Mouse (Mus musculus) embryonic facial prominence, embryonic 12.5 days (tissue): ENCODE data around the gene Ldlrad1. TPM values are rescaled to one million over a fixed set of nuclear protein-coding genes. Genes with fewer than 3 reads are reported as not detected.

Source experiments
- ATAC-seq: fragments of 200-750 bp; cut with Nextera tagmentation; 2 replicates; pipeline ENCODE4 v1.8.0; 2017; ENCODE audit not compliant: insufficient number of reproducible peaks, insufficient read depth, low FRiP score, low TSS enrichment
- H3K27ac ChIP-seq: fragments of 300-500 bp; sonication (generic); 2 replicates; pipeline ENCODE4 v1.5.1; 2016; ENCODE audit warnings: mild to moderate bottlenecking
- H3K27me3 ChIP-seq: fragments of 300-500 bp; sonication (generic); 2 replicates; pipeline ENCODE4 v1.6.1; 2016; ENCODE audit warnings: mild to moderate bottlenecking, moderate library complexity
- H3K36me3 ChIP-seq: fragments of 300-500 bp; sonication (generic); 2 replicates; pipeline ENCODE4 v1.6.1; 2016; ENCODE audit warnings: mild to moderate bottlenecking
- H3K4me1 ChIP-seq: fragments of 300-500 bp; sonication (generic); 2 replicates; pipeline ENCODE4 v1.6.1; 2016
- H3K4me2 ChIP-seq: fragments of 300-500 bp; sonication (generic); replicated peaks from 2 replicates; pipeline ENCODE4 v1.6.1; 2016; ENCODE audit warnings: mild to moderate bottlenecking, moderate library complexity
- H3K4me3 ChIP-seq: fragments of 300-500 bp; sonication (generic); 2 replicates; pipeline ENCODE4 v1.5.1; 2016; ENCODE audit warnings: mild to moderate bottlenecking
- H3K9ac ChIP-seq: fragments of 300-500 bp; sonication (generic); 2 replicates; pipeline ENCODE4 v1.6.1; 2016; ENCODE audit warnings: mild to moderate bottlenecking, moderate library complexity
- H3K9me3 ChIP-seq: fragments of 300-500 bp; sonication (generic); 2 replicates; pipeline ENCODE4 v1.6.1; 2016; ENCODE audit warnings: mild to moderate bottlenecking, moderate library complexity
- WGBS: fragments of 180-500 bp; shearing (Covaris S2); methylation state at CpG from one replicate; pipeline ENCODE4 v1.1.7; 2016; 5-methylcytosine and 5-hydroxymethylcytosine counted together
- polyA plus RNA-seq: library from polyadenylated mRNA; unstranded; fragments of >200 nt; fragmentation: Nextera tagmentation; extraction: Ambion mirVana; gene quantifications from 2 replicates; pipeline ENCODE4 v1.2.1, GENCODE M21; 2016

Ldlrad1 gene
- polyA plus RNA-seq, 1 experiment from 2014 or later, result not detected

DNA sequence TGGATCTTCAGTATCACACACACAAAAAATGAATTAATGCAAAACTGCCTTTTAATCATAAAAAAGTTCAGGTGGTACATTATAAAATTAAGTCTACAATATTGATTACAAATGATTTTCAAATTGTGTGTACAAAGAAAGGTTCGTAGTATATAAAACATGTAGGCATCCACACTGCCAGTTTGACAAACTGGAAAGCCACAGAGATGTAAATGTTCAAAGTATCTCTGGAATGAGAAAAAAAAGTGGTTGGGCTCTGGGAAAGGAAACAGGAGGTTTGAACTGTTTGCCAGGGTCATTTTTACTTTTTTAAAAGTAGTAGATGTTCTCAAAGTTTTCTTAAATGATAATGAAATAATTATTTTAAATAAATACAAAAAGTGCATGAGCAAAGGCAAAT lies 37.1 kb downstream of the Ldlrad1 start:
- Histone ChIP-seq H3K27ac (no peak overlapping the region), H3K36me3 (peaks cover 31% of the 10 kb centered on the region), H3K4me2 (no peak overlapping the region), H3K9me3 (no peaks in the 10 kb centered on the region), H3K27me3 (no peaks in the 10 kb centered on the region), H3K4me1 (peaks cover 8% of the 10 kb centered on the region), H3K4me3 (no peak overlapping the region), H3K9ac (no peak overlapping the region)
- WGBS, result 73% methylated on average over 1 of the region's 1 CpGs
- no peak for ATAC-seq

DNA sequence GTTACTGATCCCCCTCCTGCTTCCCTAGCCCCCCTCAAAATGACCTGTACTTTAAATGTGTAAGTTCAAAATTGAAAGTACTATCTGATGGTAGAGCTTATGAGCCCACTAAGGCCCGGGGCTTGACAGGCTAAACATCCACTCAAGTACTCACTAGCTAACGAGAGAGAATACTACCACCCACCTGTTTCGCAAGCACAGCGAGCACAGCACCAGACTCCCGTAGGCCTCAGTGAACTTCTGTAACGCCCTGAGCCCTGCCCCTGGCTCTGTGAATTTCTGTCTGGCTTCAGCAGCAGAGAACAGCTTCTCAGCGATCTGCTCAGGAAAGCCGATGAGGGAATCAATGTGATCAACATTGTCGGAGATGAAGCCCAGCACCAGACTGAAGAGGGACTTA lies 38.1 kb downstream of the Ldlrad1 start:
- no peak for ATAC-seq
- H3K4me1 ChIP-seq, result peaks cover 15% of the 10 kb centered on the region

DNA sequence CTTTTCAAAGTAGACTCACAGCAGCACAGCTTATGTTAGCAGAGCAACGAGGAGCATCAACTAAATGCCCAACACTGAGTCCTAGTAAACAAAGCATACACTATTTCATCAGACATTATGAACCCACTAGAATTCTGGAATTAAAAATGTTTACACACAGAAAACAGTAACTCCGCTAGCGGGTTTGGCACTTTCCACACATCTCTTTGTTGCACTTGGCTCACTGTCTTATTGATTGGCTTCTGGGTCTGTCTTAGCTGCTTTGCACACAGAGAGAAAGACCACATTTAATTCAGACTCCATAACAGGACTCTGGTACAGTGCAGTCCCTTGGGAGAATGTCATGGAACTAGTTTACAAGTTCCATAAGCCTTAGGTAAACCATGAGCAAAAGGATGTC lies 39.1 kb downstream of the Ldlrad1 start:
- H3K4me1 ChIP-seq, result peaks cover 15% of the 10 kb centered on the region
- H3K9ac ChIP-seq, result no peak overlapping the region
- no peaks in the 10 kb centered on the region for H3K9me3 ChIP-seq
- no peaks in the 10 kb centered on the region for H3K27me3 ChIP-seq
- 93% methylated on average over 3 of the region's 3 CpGs for WGBS
- H3K27ac ChIP-seq, result no peak overlapping the region
- peaks cover 14% of the 10 kb centered on the region for H3K36me3 ChIP-seq
- H3K4me3 ChIP-seq, result no peak overlapping the region
- H3K4me2 ChIP-seq, result no peak overlapping the region
- ATAC-seq, result no peak

More for the DNA sequence above, 38.1 kb downstream of the Ldlrad1 start:
- Histone ChIP-seq H3K27me3 (no peaks in the 10 kb centered on the region), H3K4me2 (no peak overlapping the region), H3K9ac (no peak overlapping the region), H3K9me3 (no peaks in the 10 kb centered on the region), H3K4me3 (no peak overlapping the region), H3K36me3 (peaks cover 20% of the 10 kb centered on the region), H3K27ac (no peak overlapping the region)
- 82% methylated on average over 9 of the region's 9 CpGs for WGBS

DNA sequence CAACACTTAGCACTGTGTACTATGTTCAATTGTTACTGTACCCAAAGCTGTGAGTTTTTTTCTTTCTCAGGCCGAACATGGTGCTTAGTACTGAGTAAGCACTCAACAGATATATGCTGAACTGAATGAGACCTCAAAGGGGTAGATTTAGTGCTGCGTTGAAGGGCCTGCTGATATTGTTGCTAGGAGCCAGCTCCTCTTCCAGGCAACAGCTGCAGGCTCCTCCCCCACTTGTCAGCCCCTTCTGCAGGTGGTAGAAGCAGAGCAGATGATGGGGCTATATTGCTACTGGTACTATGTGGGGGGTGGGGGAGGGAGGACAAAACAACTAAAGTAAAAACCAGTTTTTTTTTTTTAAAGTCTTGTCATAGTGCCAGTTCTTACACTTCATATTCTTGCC lies 40.5 kb downstream of the Ldlrad1 start:
- H3K27ac ChIP-seq, result no peak overlapping the region
- H3K4me3 ChIP-seq, result no peak overlapping the region
- no peak overlapping the region for H3K4me2 ChIP-seq
- ATAC-seq, result no peak
- H3K36me3 ChIP-seq, result peaks cover 9% of the 10 kb centered on the region; the same call in 1 of the 2 replicates
- WGBS, result 81% methylated on average over 2 of the region's 2 CpGs
- no peaks in the 10 kb centered on the region for H3K27me3 ChIP-seq
- no peaks in the 10 kb centered on the region for H3K9me3 ChIP-seq
- H3K9ac ChIP-seq, result no peak overlapping the region
- peaks cover 15% of the 10 kb centered on the region for H3K4me1 ChIP-seq

DNA sequence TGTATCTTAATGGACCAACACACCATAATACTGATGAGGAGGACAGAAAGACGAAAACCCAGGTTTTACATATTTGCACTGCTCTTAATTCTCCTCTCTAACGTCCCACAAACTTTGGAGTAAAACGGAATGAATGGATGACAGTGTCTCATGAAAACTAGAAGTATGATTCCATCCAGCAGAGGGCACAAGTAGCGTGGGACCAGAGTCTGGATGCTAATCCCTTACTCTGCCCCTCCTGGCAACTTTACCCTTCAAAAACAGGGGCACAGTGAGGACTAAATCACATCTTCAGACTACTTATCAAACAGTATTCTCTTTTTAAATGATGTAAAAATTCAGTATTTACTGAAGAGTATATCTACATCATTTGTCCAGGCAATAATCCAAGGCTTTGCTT lies 41.5 kb downstream of the Ldlrad1 start:
- Histone ChIP-seq H3K27ac (no peak overlapping the region), H3K4me1 (peaks cover 11% of the 10 kb centered on the region), H3K9me3 (no peaks in the 10 kb centered on the region), H3K36me3 (0 out of 2 replicates have a peak, but pooled peaks cover 5% of the 10 kb centered on the region), H3K9ac (no peak overlapping the region), H3K4me3 (no peak overlapping the region), H3K27me3 (no peaks in the 10 kb centered on the region), H3K4me2 (no peak overlapping the region)
- no peak for ATAC-seq
- WGBS, result 24% methylated on average over 4 of the region's 4 CpGs

DNA sequence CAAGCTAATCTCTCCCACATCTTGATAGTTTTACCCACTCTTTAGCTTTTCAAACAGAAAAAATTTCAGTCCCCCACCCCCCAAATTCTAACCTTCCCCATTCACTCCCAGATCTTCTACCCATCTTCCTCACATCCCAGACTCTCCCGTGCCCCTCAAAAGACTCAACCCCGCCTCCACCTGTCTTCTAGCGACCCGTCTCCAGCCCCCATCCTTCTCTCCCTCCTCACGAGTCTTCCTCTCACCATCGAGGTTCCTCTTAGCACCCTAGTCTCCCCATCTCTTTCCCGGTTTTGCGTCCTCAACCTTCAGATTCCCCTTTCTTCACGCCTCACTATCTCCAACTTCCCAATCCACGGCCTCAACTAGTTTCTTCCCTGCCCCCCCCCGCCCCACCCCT lies 43.5 kb downstream of the Ldlrad1 start:
- Histone ChIP-seq H3K4me2 (peak overlapping the region; percentile 69), H3K4me1 (peaks cover 8% of the 10 kb centered on the region), H3K9me3 (no peaks in the 10 kb centered on the region), H3K4me3 (peak overlapping the region; percentile 86), H3K27me3 (no peaks in the 10 kb centered on the region), H3K9ac (peak overlapping the region; percentile 52), H3K36me3 (no peaks in the 10 kb centered on the region), H3K27ac (0 out of 2 replicates have a peak overlapping the region, but pooled peaks have one; percentile 70)
- 0% methylated on average over 11 of the region's 11 CpGs for WGBS
- no peak for ATAC-seq

DNA sequence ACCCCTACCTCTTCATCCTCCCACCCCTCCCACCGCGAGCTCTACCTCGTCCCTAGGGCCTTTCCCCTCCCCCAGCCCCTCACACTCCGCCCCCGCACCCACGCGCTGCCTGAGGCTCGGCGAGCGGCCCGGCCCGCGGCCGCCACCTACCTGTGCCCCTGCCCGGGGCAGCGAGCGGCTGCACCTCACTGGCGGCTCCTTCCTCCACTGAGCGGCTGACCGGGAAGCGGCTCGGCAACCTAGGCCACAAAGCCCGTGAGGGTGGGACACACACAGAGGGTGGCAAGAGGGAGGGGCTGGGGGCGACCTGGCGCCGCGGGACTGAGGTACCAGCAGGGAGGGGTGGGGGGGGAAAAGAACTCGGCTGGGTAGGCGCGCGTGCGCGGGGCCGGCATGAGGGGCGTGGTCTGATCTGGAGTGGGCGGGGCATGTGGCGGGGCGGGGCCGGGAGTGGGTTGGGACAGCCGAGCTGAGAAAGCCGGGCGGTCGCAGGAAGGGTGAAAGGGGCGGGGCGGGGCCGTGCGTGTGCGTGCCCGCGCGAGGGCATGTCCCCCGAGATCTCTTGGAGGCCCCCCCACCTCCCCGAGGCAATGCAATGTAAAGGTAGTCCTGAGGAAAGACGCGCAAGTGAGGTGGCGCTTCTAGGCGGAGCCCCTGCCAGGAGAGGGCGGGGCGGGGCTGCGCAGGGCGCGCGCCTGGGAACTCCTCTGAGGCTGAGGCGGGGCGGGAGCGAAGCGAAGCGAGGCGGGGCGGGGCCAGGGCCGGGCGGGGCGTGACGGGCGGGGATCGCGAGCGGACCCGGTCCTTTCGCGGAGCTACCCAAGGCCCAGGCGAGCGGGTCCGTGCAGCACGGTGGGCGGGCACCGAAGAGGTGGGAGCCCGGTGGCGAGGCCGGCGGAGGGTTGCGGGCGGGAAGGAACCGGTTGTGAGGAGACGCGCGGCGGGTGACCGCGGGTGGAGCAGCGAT lies 44.4 kb downstream of the Ldlrad1 start, which contains the start of the genes Lrrc42 and Hspb11:
Gene Lrrc42 (minus strand): TSS at position 408 of the 967 bp plus-strand sequence.
Gene Hspb11 (plus strand): TSS at position 469 of the 967 bp plus-strand sequence.
- Histone ChIP-seq H3K9me3 (no peaks in the 10 kb centered on the region), H3K36me3 (no peaks in the 10 kb centered on the region), H3K27me3 (no peaks in the 10 kb centered on the region), H3K27ac (peak within 1 kb of the TSS; percentile 70), H3K9ac (peak within 1 kb of the TSS; percentile 52), H3K4me3 (peak within 1 kb of the TSS; percentile 86), H3K4me1 (peaks cover 8% of the 10 kb centered on the region), H3K4me2 (peak within 1 kb of the TSS; percentile 69)
- ATAC-seq, result peak; percentile 96
- under 1% methylated on average over 88 of the region's 101 CpGs for WGBS

DNA sequence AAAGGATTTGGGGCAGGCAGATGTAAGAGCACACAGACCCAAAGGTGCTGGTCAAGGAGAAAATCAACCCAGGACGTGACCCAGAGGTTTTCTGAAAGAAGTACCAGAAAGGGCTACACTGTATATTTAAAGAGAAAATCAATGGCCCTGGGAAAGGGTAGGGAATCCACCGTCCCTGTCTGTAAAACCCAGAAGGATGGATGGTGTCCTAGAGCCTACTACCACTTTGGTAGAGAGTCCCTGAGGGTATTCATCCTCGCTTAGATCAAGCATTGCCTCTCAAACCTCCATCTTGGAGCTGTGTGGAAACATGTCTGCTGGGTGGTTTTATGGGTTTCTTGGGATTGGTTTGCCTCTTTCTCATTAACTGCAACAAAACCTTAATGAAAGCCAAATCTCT lies 45.4 kb downstream of the Ldlrad1 start:
- WGBS, result 15% methylated on average over 3 of the region's 3 CpGs
- no peak for ATAC-seq
- H3K9ac ChIP-seq, result peak overlapping the region; percentile 52

DNA sequence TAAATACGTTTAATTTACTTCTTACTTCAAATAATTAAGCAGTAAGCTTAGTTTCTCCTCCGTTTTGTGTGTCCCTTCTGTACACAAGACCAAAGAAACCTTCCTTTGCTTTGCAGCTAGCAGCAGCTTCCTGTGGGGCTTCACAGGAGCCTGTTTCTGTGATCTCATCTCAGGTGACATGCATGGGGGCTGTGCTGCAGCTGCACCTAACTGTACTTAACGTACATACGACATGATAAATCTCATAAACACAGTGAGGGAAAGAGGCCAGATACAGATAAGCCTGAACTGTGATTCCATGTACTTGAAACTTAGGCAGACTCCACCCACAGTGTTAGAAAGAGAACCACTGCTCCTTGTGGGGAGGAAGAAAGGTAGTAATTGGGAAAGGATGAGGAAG lies 51.0 kb downstream of the Ldlrad1 start:
- Histone ChIP-seq H3K4me3 (no peak overlapping the region), H3K27ac (no peak overlapping the region), H3K9me3 (no peaks in the 10 kb centered on the region), H3K4me1 (0 out of 2 replicates have a peak, but pooled peaks cover 5% of the 10 kb centered on the region), H3K27me3 (no peaks in the 10 kb centered on the region), H3K4me2 (no peak overlapping the region), H3K9ac (no peak overlapping the region), H3K36me3 (peaks cover 5% of the 10 kb centered on the region; the same call in 1 of the 2 replicates)
- no peak for ATAC-seq
- WGBS, result 58% methylated on average over 4 of the region's 4 CpGs

More for the DNA sequence above, 45.4 kb downstream of the Ldlrad1 start:
- Histone ChIP-seq H3K36me3 (no peaks in the 10 kb centered on the region), H3K27me3 (no peaks in the 10 kb centered on the region), H3K4me3 (peak overlapping the region; percentile 86), H3K27ac (0 out of 2 replicates have a peak overlapping the region, but pooled peaks have one; percentile 2), H3K9me3 (no peaks in the 10 kb centered on the region), H3K4me1 (peaks cover 8% of the 10 kb centered on the region), H3K4me2 (peak overlapping the region; percentile 69)

Other genes starting within 250 kb of the Ldlrad1 start
- gene Mrpl37, start 142.3 kb upstream of the Ldlrad1 start, polyA plus RNA-seq, result 96.9 and 100 TPM in 2 replicates
- gene Cyb5rl, start 142.2 kb upstream of the Ldlrad1 start, polyA plus RNA-seq, result 4.6 and 5.9 TPM in 2 replicates
- gene Cdcp2, start 112.3 kb upstream of the Ldlrad1 start, polyA plus RNA-seq, result 0.08 TPM in 2 replicates
- gene Tmem59, start 30.8 kb upstream of the Ldlrad1 start, polyA plus RNA-seq, result 374 and 383 TPM in 2 replicates
- 23.1 and 24.7 TPM in 2 replicates for gene Tceanc2, start 30.1 kb upstream of the Ldlrad1 start, polyA plus RNA-seq
- 92.2 and 97.5 TPM in 2 replicates for gene Lrrc42, start 44.4 kb downstream of the Ldlrad1 start, polyA plus RNA-seq
- gene Hspb11, start 44.4 kb downstream of the Ldlrad1 start, polyA plus RNA-seq, result 38.1 and 38.4 TPM in 2 replicates
- gene Dio1, start 98.0 kb downstream of the Ldlrad1 start, polyA plus RNA-seq, result not detected in 2 replicates
- 47.1 and 50.5 TPM in 2 replicates for gene Yipf1, start 105.2 kb downstream of the Ldlrad1 start, polyA plus RNA-seq
- 35.8 and 38.8 TPM in 2 replicates for gene Ndc1, start 158.6 kb downstream of the Ldlrad1 start, polyA plus RNA-seq
- 23.3 and 26.0 TPM in 2 replicates for gene Glis1, start 225.4 kb downstream of the Ldlrad1 start, polyA plus RNA-seq